Mouse (Mus musculus): ENCODE measurements around the gene Prdx1. TPM values are rescaled to one million over a fixed set of nuclear protein-coding genes. Genes with fewer than 3 reads are reported as not detected.

The Prdx1 gene
- polyA plus RNA-seq, 1 experiment from 2014 or later = 1,472 TPM

- Histone ChIP-seq H3K4me1 (peaks cover 22% of the 10 kb centered on the region), H3K4me3 (peak overlapping the region; percentile 87), H3K36me3 (replicated peaks) (peaks cover 26% of the 10 kb centered on the region), H3K27ac (peak overlapping the region; percentile 98), H3K9me3 (no peaks in the 10 kb centered on the region), H3K27me3 (ENCODE audit: poor library complexity, severe bottlenecking) (no peaks in the 10 kb centered on the region)
- WGBS = 79% methylated on average over 2 of the region's 2 CpGs
- no peak for DNase-seq (ENCODE audit: extremely low spot score, low spot score)
These were observed 679 bp upstream of the Prdx1 start for GRCm38 (mm10) chr4:116684665-116685064.

- Histone ChIP-seq H3K36me3 (replicated peaks) (peaks cover 50% of the 10 kb centered on the region), H3K4me1 (peaks cover 22% of the 10 kb centered on the region), H3K4me3 (peak overlapping the region; percentile 87), H3K9me3 (no peaks in the 10 kb centered on the region), H3K27me3 (ENCODE audit: poor library complexity, severe bottlenecking) (no peaks in the 10 kb centered on the region), H3K27ac (no peak overlapping the region)
- 52% methylated on average over 1 of the region's 1 CpGs for WGBS
- no peak for DNase-seq (ENCODE audit: extremely low spot score, low spot score)
These were observed 1.7 kb downstream of the Prdx1 start for GRCm38 (mm10) chr4:116687041-116687440.

- no peak for DNase-seq (ENCODE audit: extremely low spot score, low spot score)
- Histone ChIP-seq H3K4me3 (no peak overlapping the region), H3K9me3 (no peaks in the 10 kb centered on the region), H3K36me3 (replicated peaks) (peaks cover 74% of the 10 kb centered on the region), H3K27ac (no peak overlapping the region), H3K4me1 (peaks cover 22% of the 10 kb centered on the region), H3K27me3 (ENCODE audit: poor library complexity, severe bottlenecking) (no peaks in the 10 kb centered on the region)
- WGBS = 94% methylated on average over 4 of the region's 4 CpGs
These were observed 4.0 kb downstream of the Prdx1 start for GRCm38 (mm10) chr4:116689309-116689876.

- 89% methylated on average over 2 of the region's 2 CpGs for WGBS
- Histone ChIP-seq H3K4me1 (peaks cover 4% of the 10 kb centered on the region), H3K27ac (no peak overlapping the region), H3K27me3 (ENCODE audit: poor library complexity, severe bottlenecking) (no peaks in the 10 kb centered on the region), H3K4me3 (no peak overlapping the region), H3K36me3 (replicated peaks) (peaks cover 99% of the 10 kb centered on the region), H3K9me3 (no peaks in the 10 kb centered on the region)
- no peak for DNase-seq (ENCODE audit: extremely low spot score, low spot score)
These were observed 6.8 kb downstream of the Prdx1 start for GRCm38 (mm10) chr4:116692146-116692545.

GRCm38 (mm10) chr4:116693785-116694184 lies 8.4 kb downstream of the Prdx1 start:
- no peaks in the 10 kb centered on the region for H3K9me3 ChIP-seq
- H3K27ac ChIP-seq = no peak overlapping the region
- H3K4me1 ChIP-seq = no peaks in the 10 kb centered on the region
- peaks cover 99% of the 10 kb centered on the region for H3K36me3 ChIP-seq (replicated peaks)
- H3K4me3 ChIP-seq = no peak overlapping the region
- 77% methylated on average over 2 of the region's 2 CpGs for WGBS
- no peak for DNase-seq (ENCODE audit: extremely low spot score, low spot score)
- no peaks in the 10 kb centered on the region for H3K27me3 ChIP-seq (ENCODE audit: poor library complexity, severe bottlenecking)

GRCm38 (mm10) chr4:116698693-116699342 lies 13.5 kb downstream of the Prdx1 start:
- Histone ChIP-seq H3K4me1 (no peaks in the 10 kb centered on the region), H3K9me3 (no peaks in the 10 kb centered on the region), H3K27me3 (ENCODE audit: poor library complexity, severe bottlenecking) (no peaks in the 10 kb centered on the region), H3K27ac (no peak overlapping the region), H3K36me3 (replicated peaks) (peaks cover 93% of the 10 kb centered on the region), H3K4me3 (no peak overlapping the region)
- 91% methylated on average over 2 of the region's 2 CpGs for WGBS
- no peak for DNase-seq (ENCODE audit: extremely low spot score, low spot score)

GRCm38 (mm10) chr4:116700964-116701363 lies 15.6 kb downstream of the Prdx1 start:
- H3K4me3 ChIP-seq = no peak overlapping the region
- no peaks in the 10 kb centered on the region for H3K27me3 ChIP-seq (ENCODE audit: poor library complexity, severe bottlenecking)
- no peaks in the 10 kb centered on the region for H3K9me3 ChIP-seq
- DNase-seq (ENCODE audit: extremely low spot score, low spot score) = no peak
- H3K4me1 ChIP-seq = no peaks in the 10 kb centered on the region
- no peak overlapping the region for H3K27ac ChIP-seq
- H3K36me3 ChIP-seq (replicated peaks) = peaks cover 86% of the 10 kb centered on the region
- 86% methylated on average over 1 of the region's 1 CpGs for WGBS

GRCm38 (mm10) chr4:116703804-116704203 lies 18.5 kb downstream of the Prdx1 start:
- no peaks in the 10 kb centered on the region for H3K9me3 ChIP-seq
- H3K4me3 ChIP-seq = no peak overlapping the region
- peak; percentile 81 for DNase-seq (ENCODE audit: extremely low spot score, low spot score)
- H3K36me3 ChIP-seq (replicated peaks) = peaks cover 59% of the 10 kb centered on the region
- H3K27ac ChIP-seq = no peak overlapping the region
- no peaks in the 10 kb centered on the region for H3K27me3 ChIP-seq (ENCODE audit: poor library complexity, severe bottlenecking)
- peaks cover 8% of the 10 kb centered on the region for H3K4me1 ChIP-seq
- WGBS = 45% methylated on average over 6 of the region's 6 CpGs

GRCm38 (mm10) chr4:116707666-116708065 lies 22.3 kb downstream of the Prdx1 start:
- Histone ChIP-seq H3K4me3 (peak overlapping the region; percentile 68), H3K9me3 (no peaks in the 10 kb centered on the region), H3K27me3 (ENCODE audit: poor library complexity, severe bottlenecking) (no peaks in the 10 kb centered on the region), H3K27ac (peak overlapping the region; percentile 87), H3K4me1 (peaks cover 22% of the 10 kb centered on the region), H3K36me3 (replicated peaks) (peaks cover 32% of the 10 kb centered on the region)
- no peak for DNase-seq (ENCODE audit: extremely low spot score, low spot score)
- WGBS = 26% methylated on average over 9 of the region's 9 CpGs

GRCm38 (mm10) chr4:116708201-116708764 lies 22.9 kb downstream of the Prdx1 start, which contains the start of the genes Mmachc and Ccdc163:
Mmachc (minus strand) TSS chr4:116708406.
Ccdc163 (plus strand) TSS chr4:116708509.
- under 1% methylated on average over 29 of the region's 29 CpGs for WGBS
- peak; percentile 89 for DNase-seq (ENCODE audit: extremely low spot score, low spot score)
- H3K36me3 ChIP-seq (replicated peaks) = peaks cover 28% of the 10 kb centered on the region
- H3K4me3 ChIP-seq = peak within 1 kb of the TSS; percentile 68
- H3K27ac ChIP-seq = peak within 1 kb of the TSS; percentile 87
- H3K9me3 ChIP-seq = no peaks in the 10 kb centered on the region
- H3K27me3 ChIP-seq (ENCODE audit: poor library complexity, severe bottlenecking) = no peaks in the 10 kb centered on the region
- peaks cover 22% of the 10 kb centered on the region for H3K4me1 ChIP-seq

GRCm38 (mm10) chr4:116708791-116709390 lies 23.5 kb downstream of the Prdx1 start:
- H3K36me3 ChIP-seq (replicated peaks) = peaks cover 24% of the 10 kb centered on the region
- peak overlapping the region; percentile 68 for H3K4me3 ChIP-seq
- H3K9me3 ChIP-seq = no peaks in the 10 kb centered on the region
- H3K27ac ChIP-seq = peak overlapping the region; percentile 87
- no peak for DNase-seq (ENCODE audit: extremely low spot score, low spot score)
- H3K27me3 ChIP-seq (ENCODE audit: poor library complexity, severe bottlenecking) = no peaks in the 10 kb centered on the region
- peaks cover 22% of the 10 kb centered on the region for H3K4me1 ChIP-seq
- WGBS = 8% methylated on average over 9 of the region's 9 CpGs

GRCm38 (mm10) chr4:116710154-116710553 lies 24.8 kb downstream of the Prdx1 start:
- no peak for DNase-seq (ENCODE audit: extremely low spot score, low spot score)
- Histone ChIP-seq H3K27ac (no peak overlapping the region), H3K4me3 (peak overlapping the region; percentile 68; the same call in 1 of the 2 replicates), H3K27me3 (ENCODE audit: poor library complexity, severe bottlenecking) (no peaks in the 10 kb centered on the region), H3K9me3 (no peaks in the 10 kb centered on the region), H3K4me1 (peaks cover 22% of the 10 kb centered on the region), H3K36me3 (replicated peaks) (peaks cover 23% of the 10 kb centered on the region)
- 87% methylated on average over 2 of the region's 2 CpGs for WGBS

GRCm38 (mm10) chr4:116712536-116712935 lies 27.2 kb downstream of the Prdx1 start:
- H3K36me3 ChIP-seq (replicated peaks) = peaks cover 34% of the 10 kb centered on the region
- no peaks in the 10 kb centered on the region for H3K9me3 ChIP-seq
- 75% methylated on average over 1 of the region's 1 CpGs for WGBS
- peaks cover 17% of the 10 kb centered on the region for H3K4me1 ChIP-seq
- no peak for DNase-seq (ENCODE audit: extremely low spot score, low spot score)
- H3K27ac ChIP-seq = no peak overlapping the region
- no peak overlapping the region for H3K4me3 ChIP-seq
- no peaks in the 10 kb centered on the region for H3K27me3 ChIP-seq (ENCODE audit: poor library complexity, severe bottlenecking)
